Mouse (Mus musculus): ENCODE measurements around the gene Adamts3.

DNA sequence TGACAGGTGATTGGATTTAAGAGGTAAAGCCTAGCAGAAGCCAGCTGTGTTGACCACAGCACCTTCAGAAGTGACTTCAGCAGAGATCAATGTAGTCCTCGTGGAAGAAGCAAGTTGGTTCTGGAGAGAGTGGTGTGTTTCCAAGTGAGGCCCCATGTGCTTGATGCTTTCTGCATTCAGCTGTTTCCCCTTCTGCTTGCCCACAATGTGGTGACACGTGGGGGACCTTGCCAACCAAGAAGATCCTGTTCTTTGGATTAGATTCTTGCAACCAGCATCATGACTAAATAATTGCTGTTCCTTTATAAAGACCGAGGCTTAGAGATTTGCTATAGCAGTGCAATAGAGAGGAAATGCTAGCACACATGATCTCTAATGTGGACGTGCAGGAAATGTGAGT, 105.7 kb downstream of the Adamts3 start:
- TF ChIP-seq POLR2A (IDR thresholded peaks at IDR 0.05; ENCODE audit: borderline replicate concordance, extremely low read depth, low read depth, low read length) (no peak), CTCF (IDR thresholded peaks at IDR 0.05; ENCODE audit: insufficient read depth, low read length) (no peak)
